Mouse (Mus musculus) C2C12 (cell line): ENCODE measurements around the gene Ccdc58.

Source experiments
- CTCF ChIP-seq: IDR thresholded peaks from one replicate; pipeline ENCODE4 v1.5.1; 2011; ENCODE audit not compliant: control insufficient read depth, insufficient read depth, insufficient read length
- FOSL1 ChIP-seq: IDR thresholded peaks from one replicate; pipeline ENCODE4 v1.8.0; 2011; ENCODE audit warnings: mild to moderate bottlenecking, low read length; ENCODE audit not compliant: poor library complexity, insufficient read depth, severe bottlenecking
- MAX ChIP-seq: IDR thresholded peaks from one replicate; pipeline ENCODE4 v1.6.1; 2011; ENCODE audit warnings: mild to moderate bottlenecking, control low read depth
- USF1 ChIP-seq: IDR thresholded peaks from one replicate; pipeline ENCODE4 v1.6.1; 2011; ENCODE audit warnings: low read depth, mild to moderate bottlenecking, control low read depth, moderate library complexity

GRCm38 (mm10) chr16:36056416-36056815, 15.1 kb upstream of the Ccdc58 start:
- no peak for TF ChIP-seq CTCF
- no peak for TF ChIP-seq FOSL1
- TF ChIP-seq MAX, result no peak
- no peak for TF ChIP-seq USF1
